Mouse (Mus musculus): ENCODE measurements around the gene Pnldc1. TPM values are rescaled to one million over a fixed set of nuclear protein-coding genes. Genes with fewer than 3 reads are reported as not detected.

Gene Pnldc1
- total RNA-seq (2023) = 2.1 TPM

DNA sequence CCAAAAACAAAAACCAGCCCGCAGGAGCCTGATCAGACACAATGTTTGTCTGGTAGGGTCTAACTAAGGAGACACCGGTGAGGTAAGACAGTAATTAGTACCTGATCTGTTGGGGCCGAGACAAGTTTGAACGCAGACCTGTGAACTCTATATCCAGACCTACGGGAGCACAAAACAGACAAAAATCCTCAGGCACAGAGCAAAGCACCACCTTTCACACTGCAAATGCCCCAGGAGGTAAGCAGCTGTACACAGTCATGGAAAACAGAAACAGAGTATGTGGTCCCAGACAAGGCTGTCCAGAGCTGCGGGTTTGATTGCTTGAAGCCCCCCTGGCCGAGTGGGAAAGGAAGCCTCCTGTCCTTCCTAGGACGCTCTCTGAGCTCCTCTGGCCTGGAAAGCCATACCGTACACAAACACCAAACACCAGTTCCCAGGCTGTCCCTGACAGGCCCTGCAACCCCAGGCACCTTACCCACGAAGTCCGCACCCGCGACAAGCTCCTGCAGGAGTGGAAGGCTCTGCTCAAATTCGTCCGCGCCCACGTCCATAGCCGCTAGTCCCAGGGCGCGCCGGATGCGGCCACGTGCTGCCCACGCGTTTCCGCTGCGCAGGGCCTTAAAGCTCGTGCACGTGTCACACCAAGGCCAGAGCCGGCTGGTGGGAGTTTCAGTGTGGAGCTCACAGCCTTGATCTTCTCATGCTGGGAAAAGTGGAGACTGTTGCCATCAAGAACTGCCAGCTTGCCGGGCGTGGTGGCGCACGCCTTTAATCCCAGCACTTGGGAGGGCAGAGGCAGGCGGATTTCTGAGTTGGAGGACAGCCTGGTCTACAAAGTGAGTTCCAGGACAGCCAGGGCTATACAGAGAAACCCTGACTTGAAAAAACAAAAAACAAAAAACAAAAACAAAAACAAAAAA, at the start of gene Pnldc1:
Gene Pnldc1, minus strand, starts transcription at position 870 of the 920 bp plus-strand sequence.

DNA sequence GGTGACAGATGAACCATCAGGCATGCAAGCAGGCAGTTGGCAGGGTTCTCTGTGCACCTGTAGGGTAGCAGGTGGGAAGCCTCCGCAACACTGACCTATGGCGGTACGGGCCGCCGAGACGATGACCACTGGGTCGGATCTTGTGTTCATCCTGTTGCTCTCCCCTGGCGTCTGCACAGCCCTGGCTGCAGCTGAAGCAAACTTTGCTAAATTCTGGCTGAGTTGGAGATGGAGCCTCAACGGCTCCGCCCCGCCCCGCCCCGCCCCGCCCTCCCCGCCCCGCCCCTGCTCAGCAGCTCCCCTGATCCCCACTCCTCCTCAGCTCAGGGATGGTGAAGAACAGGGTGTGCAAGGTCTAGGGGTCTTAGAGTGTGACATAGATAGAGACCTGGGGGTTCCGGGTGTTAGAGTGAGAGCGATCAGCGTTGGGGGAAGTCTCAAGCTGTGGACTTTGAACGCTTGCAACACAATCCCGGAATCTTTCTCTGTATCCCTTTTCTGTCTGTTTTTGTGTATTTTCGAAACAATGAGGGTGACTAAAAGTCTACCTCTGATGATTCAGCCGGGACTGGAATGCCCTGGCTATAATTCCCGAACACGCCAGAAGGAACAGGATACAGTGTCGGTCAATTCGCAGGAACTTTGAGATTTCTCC, 30.2 kb upstream of the Pnldc1 start, which contains the start of gene Acat3:
Gene Acat3, minus strand, starts transcription at position 450 of the 655 bp plus-strand sequence.

DNA sequence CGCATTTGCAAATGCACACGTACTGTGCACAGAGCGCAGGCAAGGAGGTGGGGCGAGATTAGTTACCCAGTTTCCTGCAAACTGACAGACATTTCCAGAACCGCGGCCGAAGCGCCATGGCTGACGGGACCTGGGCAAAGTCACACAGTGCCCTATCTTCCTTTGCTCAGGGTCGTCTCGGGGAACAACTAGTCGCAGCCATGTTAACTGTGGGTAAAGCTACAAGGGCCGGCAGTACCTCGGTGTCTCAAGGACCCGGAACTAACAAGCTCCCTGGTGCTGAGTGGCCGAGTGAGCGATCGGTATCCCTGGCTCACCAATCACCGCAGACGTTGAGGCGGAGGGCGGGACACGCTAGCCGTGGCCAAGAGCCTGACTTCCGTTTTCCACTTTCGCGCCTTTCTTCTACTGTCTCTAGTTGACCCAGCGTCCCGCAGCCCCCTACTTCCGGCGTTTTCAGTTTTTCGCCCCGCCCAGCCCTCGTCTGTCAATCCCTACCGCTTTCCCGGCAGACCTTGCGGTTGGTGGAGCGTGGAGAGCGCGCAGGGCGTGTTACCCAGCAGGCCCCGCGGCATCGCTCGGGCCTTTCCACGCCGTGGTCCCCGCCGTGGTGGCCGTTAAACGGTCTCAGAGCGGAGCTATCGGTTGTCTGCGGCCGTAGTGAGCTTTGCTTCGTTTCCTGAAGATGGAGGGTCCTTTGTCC, 6.0 kb upstream of the Pnldc1 start, which contains the start of gene Mrpl18:
Gene Mrpl18, minus strand, starts transcription at position 465 of the 703 bp plus-strand sequence.

DNA sequence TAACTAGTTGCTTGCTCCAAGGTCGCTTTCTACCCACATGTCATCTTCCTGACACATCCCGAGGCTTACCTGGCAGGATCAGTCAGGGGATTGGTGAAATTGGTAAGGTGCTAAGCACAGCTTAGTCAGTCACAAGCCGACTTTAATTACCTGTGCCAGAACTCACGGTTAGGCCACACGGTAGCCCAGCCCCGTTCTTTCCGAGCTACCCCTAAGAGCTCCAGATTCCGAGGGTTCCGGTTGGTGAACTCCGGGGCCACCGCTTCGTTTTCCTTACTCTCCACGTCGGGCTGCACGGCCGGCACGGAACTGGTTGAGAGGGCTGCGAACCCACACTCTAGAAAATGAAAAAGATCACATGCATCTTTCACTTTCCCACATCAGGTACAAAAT, 5.5 kb upstream of the Pnldc1 start, which contains the start of gene Tcp1:
Gene Tcp1, plus strand, starts transcription at position 214 of the 393 bp plus-strand sequence.

DNA sequence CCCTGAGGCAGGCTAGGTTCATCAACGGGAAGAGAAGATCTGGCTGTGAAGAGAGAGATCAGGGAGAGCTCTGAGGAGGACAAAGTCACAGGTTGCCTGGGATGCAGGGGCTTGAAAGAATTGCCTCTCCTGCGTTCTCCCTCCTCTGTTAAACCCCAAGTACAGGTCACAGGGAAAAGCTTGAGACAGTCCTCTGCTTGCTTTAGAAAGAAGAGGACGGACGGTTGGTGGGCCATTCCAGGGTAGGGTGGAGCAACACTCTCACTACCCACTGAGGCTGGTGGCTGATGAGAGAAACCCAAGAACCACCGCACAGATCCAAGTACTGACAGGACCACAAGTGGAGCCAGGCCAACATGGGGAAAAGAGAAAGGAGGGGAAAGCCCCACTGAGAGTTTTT, 34.3 kb downstream of the Pnldc1 start, which contains the start of gene Mrgprh:
Gene Mrgprh, plus strand, starts transcription at position 301 of the 400 bp plus-strand sequence.

DNA sequence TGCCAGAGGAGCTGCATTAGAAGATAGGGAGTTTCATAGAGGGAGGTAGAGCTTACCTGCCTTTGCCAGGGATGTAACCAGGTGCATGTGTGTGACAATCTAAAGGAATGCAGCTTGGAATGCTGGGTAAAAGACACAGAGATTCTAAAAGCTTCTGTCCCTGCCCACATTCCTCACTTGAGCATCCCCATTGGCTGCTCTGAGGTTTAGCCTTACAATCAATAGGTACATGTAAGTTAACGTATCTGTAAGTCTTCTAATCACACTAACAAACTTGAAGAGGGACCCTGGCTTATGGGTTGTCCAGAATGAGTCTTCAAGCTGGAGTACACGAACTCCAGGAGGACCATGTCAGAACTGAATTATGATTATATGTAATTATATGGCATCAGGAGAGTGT, 42.0 kb downstream of the Pnldc1 start, which contains the start of gene Mas1:
Gene Mas1, minus strand, starts transcription at position 101 of the 400 bp plus-strand sequence.

Other genes with a start within 250 kb of the Pnldc1 start
- not detected for gene Slc22a1, start 234.4 kb downstream of the Pnldc1 start, total RNA-seq (2023)
- 36.8 TPM for gene Igf2r, start 140.6 kb downstream of the Pnldc1 start, total RNA-seq (2023)
- gene Mas1, start 42.1 kb downstream of the Pnldc1 start, total RNA-seq (2023) = not detected
- not detected for gene Mrgprh, start 34.2 kb downstream of the Pnldc1 start, total RNA-seq (2023)
- gene Tcp1, start 5.5 kb upstream of the Pnldc1 start, total RNA-seq (2023) = 197 TPM
- 37.7 TPM for gene Mrpl18, start 6.1 kb upstream of the Pnldc1 start, total RNA-seq (2023)
- 1.3 TPM for gene Acat3, start 30.4 kb upstream of the Pnldc1 start, total RNA-seq (2023)
- 19.6 TPM for gene Acat2, start 50.5 kb upstream of the Pnldc1 start, total RNA-seq (2023)
- 85.8 TPM for gene Wtap, start 83.9 kb upstream of the Pnldc1 start, total RNA-seq (2023)
- gene Sod2, start 96.6 kb upstream of the Pnldc1 start, total RNA-seq (2023) = 55.1 TPM
- gene Gpr31b, start 142.1 kb upstream of the Pnldc1 start, total RNA-seq (2023) = 0.52 TPM
- gene Tcp10b, start 150.9 kb upstream of the Pnldc1 start, total RNA-seq (2023) = not detected
- gene Unc93a, start 221.6 kb upstream of the Pnldc1 start, total RNA-seq (2023) = not detected